Mouse (Mus musculus) intestine, embryonic 16.5 days (tissue): ENCODE measurements around the gene Ankar. TPM values are rescaled to one million over a fixed set of nuclear protein-coding genes. Genes with fewer than 3 reads are reported as not detected.

Source experiments
- ATAC-seq: fragments of 200-750 bp; cut with Nextera tagmentation; 2 replicates; pipeline ENCODE4 v1.8.0; 2017; ENCODE audit warnings: moderate TSS enrichment, moderate library complexity
- H3K27ac ChIP-seq: fragments of 300-500 bp; sonication (generic); 2 replicates; pipeline ENCODE4 v1.5.1; 2014; ENCODE audit warnings: mild to moderate bottlenecking, low read length
- H3K27me3 ChIP-seq: fragments of 300-500 bp; sonication (generic); replicated peaks from 2 replicates; pipeline ENCODE4 v1.6.1; 2014; ENCODE audit warnings: low read length, control low read depth, mixed read lengths; ENCODE audit not compliant: control insufficient read depth, insufficient read depth
- H3K36me3 ChIP-seq: fragments of 300-500 bp; sonication (generic); 2 replicates; pipeline ENCODE4 v1.6.1; 2014; ENCODE audit warnings: low read length, control low read depth; ENCODE audit not compliant: control insufficient read depth, insufficient read depth
- H3K4me1 ChIP-seq: fragments of 300-500 bp; sonication (generic); 2 replicates; pipeline ENCODE4 v1.6.1; 2014; ENCODE audit warnings: low read length, control low read depth, mixed read lengths; ENCODE audit not compliant: control insufficient read depth, insufficient read depth
- H3K4me2 ChIP-seq: fragments of 300-500 bp; sonication (generic); 2 replicates; pipeline ENCODE4 v1.6.1; 2014; ENCODE audit warnings: low read depth, low read length, control low read depth
- H3K4me3 ChIP-seq: fragments of 300-500 bp; sonication (generic); 2 replicates; pipeline ENCODE4 v1.5.1; 2014; ENCODE audit warnings: mild to moderate bottlenecking, low read length
- H3K9ac ChIP-seq: fragments of 300-500 bp; sonication (generic); 2 replicates; pipeline ENCODE4 v1.6.1; 2014; ENCODE audit warnings: low read depth, low read length
- H3K9me3 ChIP-seq: fragments of 300-500 bp; sonication (generic); 2 replicates; pipeline ENCODE4 v1.6.1; 2016; ENCODE audit warnings: low read length, control low read depth; ENCODE audit not compliant: control insufficient read depth
- WGBS: fragments of 180-500 bp; shearing (Covaris S2); extraction: QIAGEN DNeasy Blood & Tissue Kit; methylation state at CpG from one replicate; pipeline ENCODE4 v1.1.7; 2014; 5-methylcytosine and 5-hydroxymethylcytosine counted together
- polyA plus RNA-seq: library from polyadenylated mRNA; unstranded; fragments of >200 nt; fragmentation: Nextera tagmentation; extraction: Ambion mirVana; gene quantifications from 2 replicates; pipeline ENCODE4 v1.2.1, GENCODE M21; 2015

The Ankar gene
- polyA plus RNA-seq, 1 experiment from 2014 or later: not detected

GRCm38 (mm10) chr1:72728781-72729180 is 28.4 kb upstream of the Ankar start:
- 47% methylated on average over 4 of the region's 4 CpGs for WGBS
- Histone ChIP-seq H3K9me3 (no peaks in the 10 kb centered on the region), H3K36me3 (no peaks in the 10 kb centered on the region), H3K27me3 (no peaks in the 10 kb centered on the region), H3K9ac (no peak overlapping the region), H3K4me2 (no peak overlapping the region), H3K27ac (no peak overlapping the region), H3K4me3 (no peak overlapping the region), H3K4me1 (0 out of 2 replicates have a peak, but pooled peaks cover 6% of the 10 kb centered on the region)
- no peak for ATAC-seq

GRCm38 (mm10) chr1:72725941-72726340 is 25.6 kb upstream of the Ankar start:
- 0 out of 2 replicates have a peak, but pooled peaks cover 6% of the 10 kb centered on the region for H3K4me1 ChIP-seq
- no peak for ATAC-seq
- H3K36me3 ChIP-seq: no peaks in the 10 kb centered on the region
- H3K4me2 ChIP-seq: no peak overlapping the region
- H3K27ac ChIP-seq: no peak overlapping the region
- H3K9me3 ChIP-seq: no peaks in the 10 kb centered on the region
- no peak overlapping the region for H3K4me3 ChIP-seq
- WGBS: 85% methylated on average over 13 of the region's 13 CpGs
- no peaks in the 10 kb centered on the region for H3K27me3 ChIP-seq
- H3K9ac ChIP-seq: no peak overlapping the region

- Histone ChIP-seq H3K9ac (no peak overlapping the region), H3K36me3 (no peaks in the 10 kb centered on the region), H3K27ac (no peak overlapping the region), H3K4me3 (no peak overlapping the region), H3K4me1 (0 out of 2 replicates have a peak, but pooled peaks cover 2% of the 10 kb centered on the region), H3K9me3 (no peaks in the 10 kb centered on the region), H3K4me2 (no peak overlapping the region), H3K27me3 (no peaks in the 10 kb centered on the region)
- ATAC-seq: no peak
- 72% methylated on average over 2 of the region's 2 CpGs for WGBS
These were observed 24.0 kb upstream of the Ankar start for GRCm38 (mm10) chr1:72724354-72724753.

- H3K9me3 ChIP-seq: no peaks in the 10 kb centered on the region
- WGBS: 49% methylated on average over 8 of the region's 8 CpGs
- H3K36me3 ChIP-seq: no peaks in the 10 kb centered on the region
- H3K4me3 ChIP-seq: no peak overlapping the region
- H3K27me3 ChIP-seq: no peaks in the 10 kb centered on the region
- H3K9ac ChIP-seq: no peak overlapping the region
- no peak for ATAC-seq
- H3K4me2 ChIP-seq: no peak overlapping the region
- no peak overlapping the region for H3K27ac ChIP-seq
- no peaks in the 10 kb centered on the region for H3K4me1 ChIP-seq
These were observed 22.3 kb upstream of the Ankar start for GRCm38 (mm10) chr1:72722646-72723045.

GRCm38 (mm10) chr1:72720115-72720725 is 19.8 kb upstream of the Ankar start:
- H3K9ac ChIP-seq: no peak overlapping the region
- no peaks in the 10 kb centered on the region for H3K27me3 ChIP-seq
- WGBS: 63% methylated on average over 6 of the region's 6 CpGs
- H3K9me3 ChIP-seq: no peaks in the 10 kb centered on the region
- no peaks in the 10 kb centered on the region for H3K36me3 ChIP-seq
- no peak overlapping the region for H3K27ac ChIP-seq
- no peaks in the 10 kb centered on the region for H3K4me1 ChIP-seq
- no peak for ATAC-seq
- no peak overlapping the region for H3K4me3 ChIP-seq
- H3K4me2 ChIP-seq: no peak overlapping the region

GRCm38 (mm10) chr1:72718846-72719245 is 18.5 kb upstream of the Ankar start:
- Histone ChIP-seq H3K4me3 (no peak overlapping the region), H3K9me3 (no peaks in the 10 kb centered on the region), H3K4me2 (no peak overlapping the region), H3K27me3 (no peaks in the 10 kb centered on the region), H3K36me3 (0 out of 2 replicates have a peak, but pooled peaks cover 2% of the 10 kb centered on the region), H3K4me1 (no peaks in the 10 kb centered on the region), H3K9ac (no peak overlapping the region), H3K27ac (no peak overlapping the region)
- 20% methylated on average over 5 of the region's 5 CpGs for WGBS
- peak; percentile 71 for ATAC-seq

- H3K4me1 ChIP-seq: peaks cover 9% of the 10 kb centered on the region
- no peak overlapping the region for H3K4me3 ChIP-seq
- no peak overlapping the region for H3K27ac ChIP-seq
- H3K27me3 ChIP-seq: no peaks in the 10 kb centered on the region
- H3K4me2 ChIP-seq: no peak overlapping the region
- H3K36me3 ChIP-seq: peaks cover 5% of the 10 kb centered on the region
- no peaks in the 10 kb centered on the region for H3K9me3 ChIP-seq
- no peak overlapping the region for H3K9ac ChIP-seq
- 91% methylated on average over 7 of the region's 7 CpGs for WGBS
- ATAC-seq: no peak
These were observed 17.2 kb upstream of the Ankar start for GRCm38 (mm10) chr1:72717540-72717939.

- Histone ChIP-seq H3K4me2 (no peak overlapping the region), H3K9ac (no peak overlapping the region), H3K27me3 (no peaks in the 10 kb centered on the region), H3K4me3 (no peak overlapping the region), H3K9me3 (no peaks in the 10 kb centered on the region), H3K4me1 (peaks cover 9% of the 10 kb centered on the region), H3K27ac (no peak overlapping the region), H3K36me3 (peaks cover 5% of the 10 kb centered on the region)
- peak; percentile 27; the same call in 1 of the 2 replicates for ATAC-seq
- WGBS: 9% methylated on average over 5 of the region's 5 CpGs
These were observed 16.5 kb upstream of the Ankar start for GRCm38 (mm10) chr1:72716926-72717325.

- H3K4me3 ChIP-seq: no peak overlapping the region
- no peaks in the 10 kb centered on the region for H3K9me3 ChIP-seq
- 61% methylated on average over 2 of the region's 2 CpGs for WGBS
- H3K27me3 ChIP-seq: no peaks in the 10 kb centered on the region
- H3K36me3 ChIP-seq: peaks cover 5% of the 10 kb centered on the region
- no peak for ATAC-seq
- peak overlapping the region; percentile 36; the same call in 1 of the 2 replicates for H3K27ac ChIP-seq
- H3K9ac ChIP-seq: no peak overlapping the region
- H3K4me2 ChIP-seq: no peak overlapping the region
- H3K4me1 ChIP-seq: peaks cover 9% of the 10 kb centered on the region
These were observed 16.0 kb upstream of the Ankar start for GRCm38 (mm10) chr1:72716421-72716820.
